Mouse (Mus musculus): ENCODE results near the gene Tbc1d22a. TPM values are rescaled to one million over a fixed set of nuclear protein-coding genes. Genes with fewer than 3 reads are reported as not detected.
"Not testable (repeated sequence)": the region's sequence is repeated elsewhere in the genome, so short reads cannot be mapped to it uniquely, and the experiment has no call there.

Gene Tbc1d22a
- polyA plus RNA-seq, 1 experiment from 2014 or later: 9.1 TPM

DNA sequence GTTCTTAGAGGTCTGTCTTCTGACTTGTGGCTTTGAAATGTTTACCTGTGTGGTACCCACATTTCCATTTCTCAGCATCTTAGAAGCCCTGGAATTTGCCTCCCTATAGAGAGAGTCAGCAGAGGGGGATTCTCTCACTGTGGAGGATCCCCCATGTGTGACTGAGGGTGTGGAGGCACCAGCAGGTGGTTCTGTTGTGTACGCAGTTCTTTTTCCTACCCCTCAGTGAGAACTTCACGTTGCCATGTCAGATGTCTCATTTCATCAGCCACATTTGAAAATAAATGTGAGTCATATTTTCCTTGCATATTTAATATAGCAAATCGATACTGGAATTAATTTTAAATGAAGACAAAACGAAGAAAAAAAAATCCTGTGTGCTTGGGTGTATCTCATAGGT lies 7.1 kb downstream of the Tbc1d22a start:
- Histone ChIP-seq H3K9me3 (ENCODE audit: control insufficient read depth, low read length) (no peaks in the 10 kb centered on the region), H3K4me2 (ENCODE audit: low read length) (no peak overlapping the region), H3K4me3 (ENCODE audit: control insufficient read depth in 1 of 2, insufficient read depth in 1 of 2, low read depth in 1 of 2, low read length in 2 of 2) (no peak overlapping the region), H3K4me1 (ENCODE audit: control insufficient read depth in 2 of 2, insufficient read depth in 2 of 2, low read length in 2 of 2) (peaks cover 0 to 2% of the 10 kb centered on the region in 2 experiments; a peak in 1 of 4 replicates), H3K36me3 (ENCODE audit: control insufficient read depth, insufficient read depth, low read length) (no peaks in the 10 kb centered on the region), H3K9ac (ENCODE audit: low read length) (no peak overlapping the region), H3K27ac (replicated peaks in 1 of 2; ENCODE audit: control insufficient read depth in 1 of 2, insufficient read depth in 1 of 2, low read depth in 2 of 2, low read length in 2 of 2) (no peak overlapping the region), H3K27me3 (ENCODE audit: control insufficient read depth, insufficient read depth, low read length) (no peaks in the 10 kb centered on the region)
- 80% methylated on average over 4 of the region's 4 CpGs for WGBS
- ATAC-seq (ENCODE audit: insufficient number of reproducible peaks, insufficient read depth, low FRiP score, low read depth): no peak

DNA sequence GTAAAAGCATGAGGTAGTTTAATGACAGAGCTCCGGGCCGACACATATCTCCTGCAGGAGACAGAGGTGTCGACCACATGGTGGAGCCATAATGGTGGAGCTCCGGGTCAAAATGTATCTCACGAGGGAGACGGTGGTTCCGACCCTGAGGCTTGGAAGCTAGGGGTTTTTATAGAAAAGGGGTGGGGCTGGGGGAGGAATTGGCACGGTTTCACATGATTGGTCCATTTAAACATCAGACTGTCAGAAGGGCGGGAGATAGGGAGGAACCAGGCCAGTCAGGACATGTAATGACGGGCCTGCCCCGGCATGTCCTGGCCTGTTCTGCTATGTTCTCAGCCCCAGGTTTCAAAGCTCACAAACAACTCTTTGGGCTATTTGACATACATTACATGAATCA lies 7.6 kb downstream of the Tbc1d22a start:
- WGBS: 85% methylated on average over 11 of the region's 11 CpGs

DNA sequence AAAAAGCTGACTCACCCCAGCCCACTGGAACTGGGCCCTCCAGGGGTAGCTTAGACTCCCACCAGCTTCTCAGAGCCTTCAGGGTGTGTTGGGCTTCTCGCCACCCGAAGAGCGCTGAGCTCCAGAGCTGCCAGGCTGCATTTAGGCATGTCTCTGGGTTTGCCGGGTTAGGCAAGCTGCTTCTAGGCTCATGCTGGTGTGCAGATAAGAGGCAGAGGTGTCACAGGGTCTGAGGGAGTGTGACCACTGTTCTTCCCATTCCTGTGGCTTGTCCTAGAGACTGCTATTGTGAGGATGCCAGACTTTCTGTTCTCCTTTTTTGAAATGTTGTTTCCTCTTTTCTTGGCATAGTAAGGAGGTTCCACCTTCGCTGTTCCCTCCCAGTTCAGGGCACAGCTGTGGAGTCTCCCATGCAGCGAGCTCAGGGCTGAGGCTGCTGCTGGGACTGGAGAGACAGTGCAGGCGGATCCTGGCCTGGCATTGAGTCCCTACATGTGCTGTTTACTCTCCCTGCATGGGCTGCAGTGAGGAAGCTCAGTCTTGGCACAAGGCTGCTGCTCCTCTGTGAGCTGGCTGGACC lies 10.8 kb downstream of the Tbc1d22a start:
- WGBS: 74% methylated on average over 7 of the region's 7 CpGs
- ATAC-seq (ENCODE audit: insufficient number of reproducible peaks, insufficient read depth, low FRiP score, low read depth): no peak
- peaks cover 0 to 2% of the 10 kb centered on the region in 2 experiments; a peak in 1 of 4 replicates for H3K4me1 ChIP-seq (ENCODE audit: control insufficient read depth in 2 of 2, insufficient read depth in 2 of 2, low read length in 2 of 2)

More for the DNA sequence above, 7.6 kb downstream of the Tbc1d22a start:
- H3K9me3 ChIP-seq (ENCODE audit: control insufficient read depth, low read length); H3K4me1 ChIP-seq (ENCODE audit: control insufficient read depth in 2 of 2, insufficient read depth in 2 of 2, low read length in 2 of 2); ATAC-seq (ENCODE audit: insufficient number of reproducible peaks, insufficient read depth, low FRiP score, low read depth); H3K9ac ChIP-seq (ENCODE audit: low read length); H3K4me2 ChIP-seq (ENCODE audit: low read length); H3K36me3 ChIP-seq (ENCODE audit: control insufficient read depth, insufficient read depth, low read length); H3K27me3 ChIP-seq (ENCODE audit: control insufficient read depth, insufficient read depth, low read length); H3K4me3 ChIP-seq (ENCODE audit: control insufficient read depth in 1 of 2, insufficient read depth in 1 of 2, low read depth in 1 of 2, low read length in 2 of 2); H3K27ac ChIP-seq (replicated peaks in 1 of 2; ENCODE audit: control insufficient read depth in 1 of 2, insufficient read depth in 1 of 2, low read depth in 2 of 2, low read length in 2 of 2): not testable (repeated sequence)

DNA sequence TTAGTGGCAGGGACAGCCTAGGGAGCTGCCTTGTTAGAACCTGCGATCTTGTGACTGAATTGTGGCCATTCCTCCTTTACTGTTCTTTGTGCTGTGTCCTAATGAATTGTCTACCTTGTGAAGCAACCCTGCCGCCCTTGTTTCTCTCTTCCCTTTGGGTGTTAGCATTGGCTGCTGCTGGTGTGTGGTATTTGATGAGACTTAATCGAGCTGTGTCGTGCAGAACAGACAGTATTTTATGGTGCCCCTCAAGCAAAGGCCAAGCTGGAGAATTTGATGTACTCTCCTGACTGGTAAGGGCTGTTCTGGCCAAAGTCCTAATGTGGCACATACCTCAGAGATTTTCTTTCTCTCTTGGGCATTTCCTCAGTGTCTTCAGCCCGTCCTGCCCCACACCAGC lies 12.0 kb downstream of the Tbc1d22a start:
- H3K9ac ChIP-seq (ENCODE audit: low read length): no peak overlapping the region
- no peaks in the 10 kb centered on the region for H3K27me3 ChIP-seq (ENCODE audit: control insufficient read depth, insufficient read depth, low read length)
- no peak overlapping the region for H3K27ac ChIP-seq (replicated peaks in 1 of 2; ENCODE audit: control insufficient read depth in 1 of 2, insufficient read depth in 1 of 2, low read depth in 2 of 2, low read length in 2 of 2)
- H3K36me3 ChIP-seq (ENCODE audit: control insufficient read depth, insufficient read depth, low read length): no peaks in the 10 kb centered on the region
- 78% methylated on average over 5 of the region's 5 CpGs for WGBS
- no peaks in the 10 kb centered on the region; a peak in 2 of 4 replicates for H3K4me1 ChIP-seq (ENCODE audit: control insufficient read depth in 2 of 2, insufficient read depth in 2 of 2, low read length in 2 of 2)
- no peak for ATAC-seq (ENCODE audit: insufficient number of reproducible peaks, insufficient read depth, low FRiP score, low read depth)
- H3K4me3 ChIP-seq (ENCODE audit: control insufficient read depth in 1 of 2, insufficient read depth in 1 of 2, low read depth in 1 of 2, low read length in 2 of 2): no peak overlapping the region
- no peak overlapping the region for H3K4me2 ChIP-seq (ENCODE audit: low read length)
- H3K9me3 ChIP-seq (ENCODE audit: control insufficient read depth, low read length): no peaks in the 10 kb centered on the region

More for the DNA sequence above, 10.8 kb downstream of the Tbc1d22a start:
- H3K9ac ChIP-seq (ENCODE audit: low read length): no peak overlapping the region
- no peaks in the 10 kb centered on the region for H3K36me3 ChIP-seq (ENCODE audit: control insufficient read depth, insufficient read depth, low read length)
- H3K4me3 ChIP-seq (ENCODE audit: control insufficient read depth in 1 of 2, insufficient read depth in 1 of 2, low read depth in 1 of 2, low read length in 2 of 2): no peak overlapping the region
- no peaks in the 10 kb centered on the region for H3K27me3 ChIP-seq (ENCODE audit: control insufficient read depth, insufficient read depth, low read length)
- H3K4me2 ChIP-seq (ENCODE audit: low read length): no peak overlapping the region
- no peaks in the 10 kb centered on the region for H3K9me3 ChIP-seq (ENCODE audit: control insufficient read depth, low read length)
- H3K27ac ChIP-seq (replicated peaks in 1 of 2; ENCODE audit: control insufficient read depth in 1 of 2, insufficient read depth in 1 of 2, low read depth in 2 of 2, low read length in 2 of 2): no peak overlapping the region

DNA sequence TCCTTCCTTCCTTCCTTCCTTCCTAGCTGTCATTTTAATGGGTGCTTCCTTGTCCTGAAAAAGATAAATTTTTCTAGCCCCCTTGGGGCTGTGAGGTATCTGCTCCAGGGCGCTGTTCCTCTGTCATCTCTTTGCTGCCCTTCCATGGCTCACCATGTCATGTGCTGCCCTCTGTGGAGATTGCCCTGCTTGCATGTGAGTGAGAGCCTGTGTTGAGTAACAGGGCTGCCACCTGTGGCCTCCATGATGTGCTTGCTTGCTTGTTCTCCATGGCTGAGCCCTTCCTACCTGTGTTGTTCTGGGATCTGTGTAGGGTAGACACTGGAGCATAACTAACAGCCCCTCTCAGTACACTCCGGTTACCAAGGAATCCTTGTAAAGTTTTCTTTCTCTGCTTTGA lies 12.7 kb downstream of the Tbc1d22a start:
- WGBS: 74% methylated on average over 2 of the region's 2 CpGs
- Histone ChIP-seq H3K27me3 (ENCODE audit: control insufficient read depth, insufficient read depth, low read length) (no peaks in the 10 kb centered on the region), H3K4me3 (ENCODE audit: control insufficient read depth in 1 of 2, insufficient read depth in 1 of 2, low read depth in 1 of 2, low read length in 2 of 2) (no peak overlapping the region), H3K9ac (ENCODE audit: low read length) (no peak overlapping the region), H3K4me1 (ENCODE audit: control insufficient read depth in 2 of 2, insufficient read depth in 2 of 2, low read length in 2 of 2) (peaks cover 2 to 7% of the 10 kb centered on the region in 2 experiments; a peak in 2 of 4 replicates), H3K9me3 (ENCODE audit: control insufficient read depth, low read length) (no peaks in the 10 kb centered on the region), H3K27ac (replicated peaks in 1 of 2; ENCODE audit: control insufficient read depth in 1 of 2, insufficient read depth in 1 of 2, low read depth in 2 of 2, low read length in 2 of 2) (no peak overlapping the region), H3K4me2 (ENCODE audit: low read length) (no peak overlapping the region), H3K36me3 (ENCODE audit: control insufficient read depth, insufficient read depth, low read length) (no peaks in the 10 kb centered on the region)
- ATAC-seq (ENCODE audit: insufficient number of reproducible peaks, insufficient read depth, low FRiP score, low read depth): no peak

DNA sequence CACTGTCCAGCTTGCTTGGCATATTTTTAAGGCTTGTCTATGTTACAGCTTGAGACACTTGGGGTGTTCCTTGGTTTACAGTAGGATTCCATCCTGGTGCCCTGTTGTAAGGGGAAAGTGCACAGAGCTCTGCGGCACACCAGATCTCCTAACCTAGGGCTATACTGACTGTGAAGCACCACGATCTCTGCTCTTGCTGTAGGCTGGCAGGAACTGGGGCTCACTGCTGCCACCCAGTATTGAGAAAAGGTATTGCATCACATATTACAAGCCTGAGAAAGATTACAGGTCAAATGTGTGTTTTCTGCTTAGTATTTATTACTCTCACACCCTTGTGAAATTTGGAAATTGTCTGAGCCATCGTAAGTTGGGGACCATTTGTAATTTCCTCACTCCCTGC lies 13.9 kb downstream of the Tbc1d22a start:
- H3K4me3 ChIP-seq (ENCODE audit: control insufficient read depth in 1 of 2, insufficient read depth in 1 of 2, low read depth in 1 of 2, low read length in 2 of 2): no peak overlapping the region
- no peak for ATAC-seq (ENCODE audit: insufficient number of reproducible peaks, insufficient read depth, low FRiP score, low read depth)
- no peaks in the 10 kb centered on the region for H3K9me3 ChIP-seq (ENCODE audit: control insufficient read depth, low read length)
- 36% methylated on average over 3 of the region's 3 CpGs for WGBS
- no peaks in the 10 kb centered on the region for H3K27me3 ChIP-seq (ENCODE audit: control insufficient read depth, insufficient read depth, low read length)
- H3K27ac ChIP-seq (replicated peaks in 1 of 2; ENCODE audit: control insufficient read depth in 1 of 2, insufficient read depth in 1 of 2, low read depth in 2 of 2, low read length in 2 of 2): no peak overlapping the region
- no peaks in the 10 kb centered on the region for H3K36me3 ChIP-seq (ENCODE audit: control insufficient read depth, insufficient read depth, low read length)
- no peak overlapping the region for H3K9ac ChIP-seq (ENCODE audit: low read length)
- no peak overlapping the region for H3K4me2 ChIP-seq (ENCODE audit: low read length)
- peaks cover 2 to 10% of the 10 kb centered on the region in 2 experiments; a peak in 2 of 4 replicates for H3K4me1 ChIP-seq (ENCODE audit: control insufficient read depth in 2 of 2, insufficient read depth in 2 of 2, low read length in 2 of 2)

DNA sequence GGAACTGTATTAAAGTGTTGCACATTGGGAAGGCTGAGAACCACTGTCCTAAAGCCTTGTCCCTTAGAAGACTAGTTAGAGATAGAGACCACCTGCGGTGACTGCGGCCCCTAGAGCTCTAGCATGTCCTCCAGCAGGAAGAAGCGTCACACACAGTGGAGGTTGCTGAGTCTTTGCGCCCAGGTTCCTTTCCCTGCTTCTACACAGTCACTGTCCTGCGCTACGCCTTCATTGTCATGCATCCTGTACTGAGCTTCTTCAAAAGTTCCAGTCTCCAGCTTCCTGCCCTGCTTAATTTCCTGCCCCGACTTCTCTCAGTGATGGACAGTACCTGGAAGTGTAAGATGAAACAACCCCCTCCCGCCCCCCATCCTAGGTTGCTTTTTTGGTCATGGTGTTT lies 14.8 kb downstream of the Tbc1d22a start:
- Histone ChIP-seq H3K9ac (ENCODE audit: low read length) (no peak overlapping the region), H3K9me3 (ENCODE audit: control insufficient read depth, low read length) (no peaks in the 10 kb centered on the region), H3K27ac (replicated peaks in 1 of 2; ENCODE audit: control insufficient read depth in 1 of 2, insufficient read depth in 1 of 2, low read depth in 2 of 2, low read length in 2 of 2) (no peak overlapping the region), H3K4me1 (ENCODE audit: control insufficient read depth in 2 of 2, insufficient read depth in 2 of 2, low read length in 2 of 2) (peaks cover 2 to 10% of the 10 kb centered on the region in 2 experiments; a peak in 2 of 4 replicates), H3K27me3 (ENCODE audit: control insufficient read depth, insufficient read depth, low read length) (no peaks in the 10 kb centered on the region), H3K4me3 (ENCODE audit: control insufficient read depth in 1 of 2, insufficient read depth in 1 of 2, low read depth in 1 of 2, low read length in 2 of 2) (no peak overlapping the region), H3K36me3 (ENCODE audit: control insufficient read depth, insufficient read depth, low read length) (no peaks in the 10 kb centered on the region), H3K4me2 (ENCODE audit: low read length) (no peak overlapping the region)
- no peak for ATAC-seq (ENCODE audit: insufficient number of reproducible peaks, insufficient read depth, low FRiP score, low read depth)
- 78% methylated on average over 8 of the region's 8 CpGs for WGBS

DNA sequence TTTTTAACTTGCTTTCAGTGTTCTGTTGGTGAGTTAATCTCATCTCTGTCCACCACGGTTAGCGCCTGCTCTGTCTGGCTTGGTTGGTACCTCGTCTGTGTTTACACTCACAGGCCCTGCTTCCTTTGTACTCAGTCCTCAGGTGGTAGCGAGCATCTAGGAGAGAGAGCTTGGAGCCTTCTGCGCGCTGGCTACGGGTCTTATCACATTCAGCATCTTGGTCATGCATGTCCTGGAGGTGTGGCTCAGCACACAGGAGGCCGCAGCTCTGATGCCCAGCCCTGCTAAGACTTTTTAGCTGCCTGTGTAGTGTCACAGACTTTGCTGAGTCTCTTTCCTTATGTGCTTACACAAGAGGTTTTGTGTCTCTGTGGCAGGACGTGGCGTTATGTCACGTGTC lies 15.4 kb downstream of the Tbc1d22a start:
- Histone ChIP-seq H3K9me3 (ENCODE audit: control insufficient read depth, low read length) (no peaks in the 10 kb centered on the region), H3K36me3 (ENCODE audit: control insufficient read depth, insufficient read depth, low read length) (no peaks in the 10 kb centered on the region), H3K4me3 (ENCODE audit: control insufficient read depth in 1 of 2, insufficient read depth in 1 of 2, low read depth in 1 of 2, low read length in 2 of 2) (no peak overlapping the region), H3K4me1 (ENCODE audit: control insufficient read depth in 2 of 2, insufficient read depth in 2 of 2, low read length in 2 of 2) (peaks cover 2 to 10% of the 10 kb centered on the region in 2 experiments; a peak in 2 of 4 replicates), H3K4me2 (ENCODE audit: low read length) (no peak overlapping the region), H3K27me3 (ENCODE audit: control insufficient read depth, insufficient read depth, low read length) (no peaks in the 10 kb centered on the region), H3K27ac (replicated peaks in 1 of 2; ENCODE audit: control insufficient read depth in 1 of 2, insufficient read depth in 1 of 2, low read depth in 2 of 2, low read length in 2 of 2) (no peak overlapping the region), H3K9ac (ENCODE audit: low read length) (no peak overlapping the region)
- no peak for ATAC-seq (ENCODE audit: insufficient number of reproducible peaks, insufficient read depth, low FRiP score, low read depth)
- 73% methylated on average over 11 of the region's 11 CpGs for WGBS
